Mouse (Mus musculus) fat pad, adult 2 months (tissue): ENCODE measurements around the gene Plekha4.
"Not testable (repeated sequence)": the region's sequence is repeated elsewhere in the genome, so short reads cannot be mapped to it uniquely, and the experiment has no call there.

ENCODE experiments used
- DNase-seq: peaks from one replicate; pipeline ENCODE4 v3.0.0-alpha.2; 2011; ENCODE audit warnings: low read depth, low spot score; ENCODE audit errors: extremely low read depth

The Plekha4 gene

DNA sequence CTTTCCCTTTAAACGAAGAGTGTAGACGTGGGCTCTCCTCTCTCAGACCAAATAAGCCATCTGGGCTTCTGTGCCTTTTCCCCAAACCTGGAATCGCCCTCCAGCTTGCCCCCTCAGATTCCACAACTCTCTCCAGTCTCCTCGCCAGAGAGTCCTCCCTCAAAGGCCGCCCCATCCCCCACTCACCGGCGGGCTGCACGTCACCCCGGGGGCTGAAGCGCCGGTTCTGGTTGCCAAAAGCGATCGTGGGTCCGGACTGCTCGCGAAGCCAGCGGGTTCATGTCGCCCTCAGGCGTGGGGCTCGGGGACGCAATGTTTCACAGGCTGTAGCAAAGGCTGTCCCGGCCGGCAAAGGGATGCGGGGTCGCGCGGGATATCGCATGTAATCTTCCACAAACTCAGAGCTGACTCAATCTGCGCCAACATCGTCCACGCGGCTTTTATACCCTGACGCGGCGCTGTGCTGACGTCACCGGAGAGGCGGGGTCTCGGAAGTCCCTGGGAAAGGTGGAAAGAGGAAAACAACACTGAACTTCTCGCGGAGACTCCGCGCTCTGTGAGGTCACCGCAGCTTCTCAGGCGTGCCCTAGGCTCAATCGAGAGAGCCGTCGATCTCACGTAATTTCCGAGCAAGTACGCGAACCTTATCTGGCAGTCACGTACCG, at the start of gene Plekha4, which contains the start of gene Ppp1r15a:
Plekha4 (plus strand) TSS at position 522 of the 665 bp plus-strand sequence.
Ppp1r15a (minus strand) TSS at position 460 of the 665 bp plus-strand sequence.
- DNase-seq: no peak

DNA sequence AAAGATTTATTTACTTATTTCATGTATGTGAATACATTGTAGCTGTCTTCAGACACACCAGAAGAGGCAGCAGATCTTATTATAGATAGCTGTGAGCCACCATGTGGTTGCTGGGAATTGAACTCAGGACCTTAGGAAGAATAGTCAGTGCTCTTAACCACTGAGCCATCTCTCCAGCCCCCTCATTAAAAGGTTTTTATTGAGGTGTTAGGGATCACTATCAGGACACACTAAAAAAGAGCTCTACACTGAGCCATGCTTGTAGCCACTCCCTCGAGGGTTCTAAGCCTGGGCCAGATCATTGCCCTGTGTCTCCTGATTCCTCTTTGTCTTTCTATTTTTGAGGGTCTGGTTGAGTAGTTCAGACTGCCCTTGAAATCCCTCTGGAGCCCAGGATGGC, 49.7 kb upstream of the Plekha4 start:
- DNase-seq: no peak

DNA sequence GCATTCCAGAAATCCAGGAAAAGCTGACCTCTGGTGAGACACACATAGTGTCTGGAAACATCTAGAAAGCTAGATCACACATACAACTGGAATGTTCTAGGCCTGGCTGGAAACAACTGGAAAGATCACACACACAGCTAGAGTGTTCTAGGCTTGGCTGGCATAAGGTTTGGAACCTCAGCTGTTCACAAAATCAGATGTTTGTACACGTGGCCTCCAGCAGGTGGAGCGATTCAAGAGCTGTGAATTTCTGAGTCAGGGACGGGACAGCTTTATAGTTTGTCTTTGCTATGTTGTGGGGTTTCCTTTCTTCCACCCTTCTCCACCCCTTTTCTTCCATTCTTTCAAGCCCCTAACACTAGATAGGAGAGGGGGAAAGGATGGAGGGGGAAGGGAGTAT, 49.1 kb upstream of the Plekha4 start:
- no peak for DNase-seq

DNA sequence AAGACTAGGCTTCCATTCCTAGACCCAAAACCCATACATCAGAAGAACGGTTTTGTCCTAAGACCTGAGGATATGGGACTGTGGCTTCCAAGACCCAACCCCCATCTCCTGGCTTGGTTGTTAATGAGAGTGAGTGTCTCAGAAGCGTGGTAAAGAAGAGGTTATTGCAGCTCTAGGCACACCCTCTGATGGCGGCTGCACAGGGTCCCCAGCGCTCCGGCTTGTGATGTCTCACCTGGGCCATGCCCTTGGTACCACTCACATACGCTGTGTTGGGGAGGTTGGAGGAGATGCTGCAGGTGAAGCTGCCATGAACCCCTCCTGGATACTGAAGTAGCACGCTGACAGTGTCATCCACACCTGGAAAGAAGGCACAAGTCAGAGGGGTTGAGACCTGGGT, 47.4 kb upstream of the Plekha4 start:
- DNase-seq: no peak

DNA sequence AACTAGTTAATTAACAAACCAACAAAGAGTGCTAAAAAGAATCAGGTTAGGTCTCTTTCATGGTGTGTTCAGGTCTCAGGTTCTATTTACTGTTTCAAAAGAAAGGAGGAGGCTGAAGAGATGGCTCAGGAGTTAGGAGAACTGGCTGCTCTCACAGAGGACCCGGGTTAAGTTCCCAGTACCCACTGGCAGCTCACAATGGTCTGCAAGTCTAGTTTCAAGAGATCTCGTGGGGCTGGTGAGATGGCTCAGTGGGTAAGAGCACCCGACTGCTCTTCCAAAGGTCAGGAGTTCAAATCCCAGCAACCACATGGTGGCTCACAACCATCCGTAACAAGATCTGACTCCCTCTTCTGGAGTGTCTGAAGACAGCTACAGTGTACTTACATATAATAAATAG, 45.8 kb upstream of the Plekha4 start:
- not testable (repeated sequence) for DNase-seq

DNA sequence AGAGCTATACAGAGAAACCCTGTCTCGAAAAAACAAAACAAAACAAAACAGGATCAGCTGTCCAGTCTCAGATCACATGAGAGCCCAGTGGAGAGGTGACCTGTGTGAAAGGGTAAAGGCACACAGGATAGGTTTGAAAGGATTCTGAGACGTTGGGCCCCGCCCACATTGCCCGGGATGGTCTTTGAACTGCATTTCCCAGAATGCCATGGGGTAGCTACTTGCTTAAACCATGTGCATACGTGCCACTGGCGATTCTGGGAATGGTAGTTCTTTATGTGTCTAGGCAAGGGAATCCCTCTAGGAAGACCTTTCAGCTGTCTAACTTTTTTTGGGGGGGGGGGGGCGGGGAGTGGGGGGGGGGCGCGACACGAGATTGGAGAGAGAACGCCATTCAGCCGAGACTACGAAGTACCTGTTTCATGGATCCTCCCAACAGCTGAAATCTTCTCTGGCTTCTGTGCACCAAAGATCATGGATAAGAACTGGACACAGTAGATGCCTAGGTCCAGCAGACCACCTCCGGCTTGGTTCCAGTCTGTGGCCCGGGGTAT, 44.7 kb upstream of the Plekha4 start, which contains the start of gene Tulp2:
Tulp2 (plus strand) TSS at position 504 of the 554 bp plus-strand sequence.
- DNase-seq: no peak

DNA sequence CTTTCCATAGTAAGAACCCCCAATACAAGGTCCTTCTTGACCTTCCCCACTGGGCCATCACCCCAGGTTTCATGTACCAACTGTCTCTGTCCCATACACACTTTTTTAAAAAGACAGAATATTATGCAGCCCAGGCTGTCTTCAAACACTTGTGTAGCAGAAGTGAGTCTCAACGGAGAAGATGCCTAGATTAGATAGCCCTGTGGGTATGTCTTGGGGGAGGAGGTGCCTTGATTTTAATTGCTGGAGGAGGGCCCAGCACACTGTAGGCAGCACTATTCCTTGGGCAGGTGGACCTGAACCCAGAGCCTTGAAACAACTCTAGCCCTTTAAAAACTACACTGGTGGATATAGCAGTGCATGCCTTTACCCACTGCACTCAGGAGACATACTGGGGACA, 44.0 kb upstream of the Plekha4 start:
- no peak for DNase-seq

DNA sequence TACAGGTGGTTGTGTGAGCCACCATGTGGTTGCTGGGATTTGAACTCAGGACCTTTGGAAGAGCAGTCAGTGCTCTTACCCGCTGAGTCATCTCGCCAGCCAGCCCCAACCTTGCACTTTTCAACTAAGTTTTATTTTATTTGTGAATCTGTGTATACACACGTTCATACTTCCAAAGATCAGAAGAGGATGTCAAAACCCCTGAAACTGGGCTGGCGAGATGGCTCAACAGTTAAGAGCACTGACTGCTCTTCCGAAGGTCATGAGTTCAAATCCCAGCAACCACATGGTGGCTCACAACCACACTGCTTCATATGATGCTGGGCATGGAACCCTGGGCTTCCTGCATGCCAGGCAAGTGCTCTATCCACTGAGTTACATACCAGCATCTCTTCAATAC, 41.1 kb upstream of the Plekha4 start:
- not testable (repeated sequence) for DNase-seq

DNA sequence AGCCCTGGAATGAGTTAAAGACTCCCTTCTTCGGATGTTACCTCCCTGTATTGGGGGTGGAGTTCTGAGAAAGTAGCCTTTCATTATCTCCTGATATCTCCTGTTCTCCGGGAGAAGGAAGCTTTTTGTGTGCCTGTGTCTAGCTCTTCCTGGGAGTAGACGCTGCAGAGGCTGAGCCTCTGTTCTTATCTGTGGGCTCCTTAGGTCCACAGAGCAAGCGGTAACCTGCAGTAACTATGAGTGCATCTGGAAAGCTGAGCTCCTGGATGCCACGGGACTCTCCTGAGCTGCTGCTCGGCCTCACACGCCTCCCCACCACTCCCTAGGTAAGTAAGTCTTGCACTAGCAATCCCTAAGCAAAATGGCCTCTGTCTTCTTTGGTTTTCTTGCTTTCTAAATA, 40.0 kb upstream of the Plekha4 start:
- DNase-seq: no peak

DNA sequence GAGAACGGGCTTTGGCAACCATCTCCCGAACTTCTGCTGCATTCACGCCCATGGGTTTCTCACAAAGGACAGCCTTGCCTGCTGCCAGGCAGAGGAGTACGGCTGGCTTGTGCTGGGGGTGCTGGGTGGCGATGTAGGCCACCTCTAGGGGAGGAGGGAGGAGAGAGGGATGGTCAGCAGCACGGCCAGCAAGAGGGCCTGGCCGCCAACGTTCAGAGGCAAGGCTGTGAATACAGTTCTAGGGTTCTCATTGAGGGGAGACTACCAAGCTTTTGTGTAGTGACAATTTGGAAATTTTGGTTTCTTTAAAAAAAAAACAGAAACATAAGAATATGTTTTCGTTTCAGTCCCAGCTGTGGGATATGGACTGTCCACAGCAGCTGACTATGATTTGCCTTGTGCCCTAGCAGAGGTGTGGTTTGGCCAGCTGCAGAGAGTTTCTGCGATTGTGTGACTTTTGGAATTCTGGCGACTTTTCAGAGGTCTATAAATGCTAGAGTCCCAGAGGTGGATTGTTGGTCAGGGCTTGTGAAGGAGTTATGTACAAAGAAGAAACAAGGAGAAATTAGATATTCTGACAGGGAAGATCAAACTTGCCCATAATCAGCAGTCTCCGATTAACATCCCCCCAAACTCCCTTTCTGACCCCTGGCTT, 39.2 kb upstream of the Plekha4 start, which contains the start of gene Gm45808:
Gm45808 (minus strand) TSS at position 51 of the 655 bp plus-strand sequence.
- DNase-seq: no peak

DNA sequence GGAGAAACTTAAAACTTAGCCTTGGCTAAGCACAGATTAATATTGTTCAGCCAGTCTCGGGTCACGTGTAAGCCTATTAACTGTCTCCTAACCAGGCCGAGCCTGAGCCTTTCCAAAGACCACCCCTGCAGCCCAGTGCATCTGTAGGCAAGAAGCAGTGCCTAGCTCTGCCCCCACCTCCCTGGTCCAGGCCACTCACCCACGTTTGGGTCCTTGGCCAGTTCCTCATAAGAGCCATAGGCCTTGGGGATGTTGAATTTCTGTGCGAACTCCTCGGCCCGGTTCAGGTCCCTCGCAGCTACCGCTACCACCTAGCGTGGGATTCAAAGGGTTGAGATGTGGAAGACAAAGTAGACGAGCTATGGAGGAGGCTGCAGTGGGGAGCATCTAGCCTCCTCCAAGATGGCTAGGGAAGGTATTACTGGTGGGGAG, 38.3 kb upstream of the Plekha4 start:
- no peak for DNase-seq

DNA sequence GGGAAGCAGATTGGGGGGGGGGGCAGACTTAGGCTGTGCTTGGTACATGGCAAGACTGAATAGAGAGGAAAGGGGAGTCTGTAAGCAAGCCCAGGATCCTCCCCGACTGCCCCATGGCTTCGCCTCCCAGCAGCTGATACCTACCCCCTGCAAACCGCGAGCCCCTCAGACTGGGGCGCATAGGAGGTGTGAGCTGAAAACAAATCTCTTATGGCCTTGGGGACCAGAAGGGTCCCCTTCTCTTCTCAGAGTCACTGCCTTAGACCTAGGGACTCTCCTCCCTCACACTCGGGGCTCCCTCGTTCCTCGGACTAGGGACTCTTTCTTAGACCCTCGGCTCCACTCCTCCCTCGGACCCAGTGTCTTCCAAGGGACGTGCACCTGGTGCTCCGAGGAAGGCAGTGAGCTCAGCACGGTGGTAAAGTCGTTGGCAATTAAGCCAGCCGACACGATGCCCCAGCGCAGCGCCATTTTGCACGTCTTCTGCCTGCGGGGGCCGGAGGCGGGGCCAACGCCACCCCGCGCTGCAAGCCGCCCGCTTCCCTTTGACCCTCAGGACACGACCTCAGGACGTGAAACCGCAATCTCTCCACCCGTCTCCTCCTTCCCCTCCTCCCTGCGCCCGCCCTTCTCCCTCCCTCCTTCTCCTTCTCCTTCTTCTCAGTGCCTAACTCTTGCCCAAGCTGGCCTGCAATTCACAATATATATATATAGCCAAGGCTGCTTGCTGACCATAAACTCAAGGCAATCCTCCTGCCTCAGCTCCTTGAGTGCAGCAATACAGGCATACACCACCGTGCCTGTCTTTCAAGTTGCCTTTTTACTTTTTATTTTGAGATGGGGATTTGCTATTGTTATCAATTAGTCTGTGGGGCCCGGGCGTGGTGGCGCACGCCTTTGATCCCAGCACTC, 37.6 kb upstream of the Plekha4 start, which contains the start of gene Dhdh:
Dhdh (minus strand) TSS at position 513 of the 912 bp plus-strand sequence.
- DNase-seq: no peak

DNA sequence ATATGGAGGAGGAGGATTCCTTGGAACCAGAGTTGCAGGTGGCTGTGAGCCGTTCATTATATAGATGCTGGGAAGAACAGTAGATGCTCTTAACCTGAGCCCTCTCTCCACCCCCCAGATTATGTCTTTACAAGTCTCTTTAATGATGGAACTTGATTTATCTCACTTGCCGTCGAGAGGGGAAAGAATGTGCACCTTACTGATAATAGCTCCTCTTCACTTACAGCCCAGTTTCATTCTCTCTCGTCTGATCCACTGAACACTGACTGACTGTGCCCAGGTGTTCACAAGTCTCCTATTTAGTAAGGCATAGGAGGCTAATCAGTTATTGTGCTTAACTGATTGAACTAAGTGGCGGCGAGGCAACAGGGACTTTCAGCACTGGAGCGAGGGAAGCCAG, 36.6 kb upstream of the Plekha4 start:
- no peak for DNase-seq

DNA sequence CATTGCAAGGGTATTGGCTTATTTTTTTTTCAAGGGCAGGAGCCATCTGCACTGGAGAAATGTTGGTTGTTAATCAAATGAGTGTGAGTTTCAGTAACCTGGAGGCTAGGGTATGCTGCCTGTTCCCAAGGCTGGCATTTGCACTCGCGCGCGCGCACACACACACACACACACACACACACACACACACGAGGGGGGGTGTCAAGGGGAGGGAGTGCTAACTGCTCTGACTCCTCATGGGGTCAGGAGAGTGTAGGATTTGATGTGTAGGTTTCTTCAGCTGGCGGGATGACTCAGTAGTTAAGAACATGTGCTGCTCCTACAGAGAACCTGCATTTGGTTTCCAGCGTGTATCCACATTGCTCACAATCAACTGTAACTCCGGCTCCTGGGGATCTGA, 35.3 kb upstream of the Plekha4 start:
- DNase-seq: no peak

DNA sequence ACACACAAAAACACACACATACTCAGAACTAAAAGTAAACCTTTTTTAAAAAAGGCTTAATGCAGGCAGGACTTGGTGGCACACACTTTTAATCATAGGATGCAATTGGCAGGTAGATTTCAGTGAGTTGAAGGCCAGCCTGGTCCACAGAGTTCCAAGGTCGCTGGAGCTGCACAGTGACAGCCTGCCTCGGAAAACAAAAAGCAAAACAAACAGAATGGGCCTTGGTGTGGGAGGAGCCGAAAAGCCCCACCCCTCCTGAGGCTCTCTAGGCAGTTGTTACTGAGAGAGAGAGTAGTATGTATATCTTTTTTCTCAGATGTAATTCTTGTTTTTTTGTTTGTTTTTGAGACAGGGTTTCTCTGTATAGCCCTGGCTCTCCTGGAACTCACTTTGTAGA, 34.9 kb upstream of the Plekha4 start:
- DNase-seq: no peak

DNA sequence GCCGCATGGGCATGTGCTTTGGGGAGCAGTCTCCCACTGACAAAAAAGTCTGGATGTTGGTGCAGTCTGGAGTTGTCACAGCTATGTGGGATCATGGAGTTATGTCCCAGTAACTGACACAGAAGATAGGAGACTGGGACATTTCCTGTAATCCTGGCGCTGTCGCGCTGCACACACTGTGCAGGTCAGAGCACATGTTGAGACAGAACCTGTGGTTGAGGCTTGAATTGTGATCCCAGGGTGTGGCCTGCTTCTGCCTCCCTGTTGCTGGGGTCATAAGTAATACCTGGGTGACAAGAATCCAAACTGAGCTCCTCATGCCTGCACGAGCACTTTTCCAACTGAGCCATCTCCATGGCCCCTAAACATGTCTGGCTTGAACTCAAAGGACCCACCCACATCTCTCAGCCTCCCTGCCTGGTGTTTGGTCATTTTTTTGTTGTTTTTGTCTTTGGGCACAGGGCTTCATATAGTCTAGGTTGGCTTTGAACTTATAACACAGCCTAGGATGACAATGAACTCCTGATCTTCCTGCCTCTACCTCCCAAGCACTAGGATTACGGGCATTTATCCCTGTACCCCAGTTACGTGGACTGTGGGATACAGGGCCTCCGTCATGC, 33.8 kb upstream of the Plekha4 start:
- DNase-seq: no peak

DNA sequence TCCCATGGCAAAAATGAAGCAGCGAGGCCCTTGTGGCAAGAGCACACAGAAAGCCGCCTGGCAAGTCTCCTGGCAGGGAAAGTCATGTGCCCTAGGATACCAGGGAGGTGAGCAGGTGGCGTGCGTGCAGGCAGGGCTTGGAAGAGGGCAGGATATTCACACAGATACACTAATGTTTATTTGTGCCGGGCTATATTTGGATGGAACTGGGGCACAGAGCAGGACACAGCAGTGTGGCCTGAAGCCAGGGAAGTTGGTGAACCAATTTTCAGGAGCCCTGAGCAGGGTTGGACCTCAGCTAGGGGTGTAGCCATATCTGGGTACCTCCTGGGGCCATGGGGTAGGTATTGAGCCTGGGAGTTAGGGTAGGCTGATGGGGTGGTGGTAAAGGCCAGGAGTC, 33.2 kb upstream of the Plekha4 start:
- DNase-seq: no peak

DNA sequence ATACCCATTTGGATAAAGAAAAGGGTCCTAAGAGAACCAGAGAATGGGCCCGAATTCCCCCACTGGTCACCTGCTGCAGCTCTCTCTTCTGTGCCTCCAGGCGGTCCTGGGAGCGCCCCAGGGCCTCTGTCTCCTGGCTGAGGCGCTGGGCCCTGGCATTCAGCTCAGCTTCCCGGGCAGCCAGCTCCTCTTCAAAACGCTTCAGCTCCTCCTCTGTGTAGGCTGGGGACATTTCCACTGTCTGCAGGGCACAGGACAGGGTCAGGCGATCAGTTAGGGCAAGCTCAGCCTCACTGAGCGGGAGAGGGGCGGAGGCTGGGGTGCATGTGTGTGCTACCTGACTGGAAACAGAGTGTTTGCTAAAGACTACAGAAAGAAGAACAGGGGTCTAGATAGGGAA, 31.6 kb upstream of the Plekha4 start:
- DNase-seq: no peak

DNA sequence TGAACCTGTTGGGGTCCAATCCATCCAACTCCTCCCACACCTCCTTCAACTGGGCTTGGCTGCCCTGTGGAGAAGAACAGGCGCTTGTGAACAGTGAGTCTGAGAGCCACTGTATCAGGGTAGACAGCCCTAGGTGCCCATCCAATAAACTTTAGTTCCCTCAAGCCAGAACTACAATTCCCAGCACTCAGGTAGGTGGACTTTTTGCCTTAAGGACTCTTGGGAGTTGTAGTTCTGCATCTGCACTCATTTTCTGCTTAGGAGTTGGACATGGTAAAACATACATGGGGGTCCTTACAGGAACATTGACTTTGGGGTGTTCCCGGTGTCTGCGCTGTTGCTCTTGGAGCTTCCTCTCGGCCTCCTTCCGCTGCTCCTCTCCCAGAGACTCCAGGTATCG, 27.7 kb upstream of the Plekha4 start:
- DNase-seq: no peak

DNA sequence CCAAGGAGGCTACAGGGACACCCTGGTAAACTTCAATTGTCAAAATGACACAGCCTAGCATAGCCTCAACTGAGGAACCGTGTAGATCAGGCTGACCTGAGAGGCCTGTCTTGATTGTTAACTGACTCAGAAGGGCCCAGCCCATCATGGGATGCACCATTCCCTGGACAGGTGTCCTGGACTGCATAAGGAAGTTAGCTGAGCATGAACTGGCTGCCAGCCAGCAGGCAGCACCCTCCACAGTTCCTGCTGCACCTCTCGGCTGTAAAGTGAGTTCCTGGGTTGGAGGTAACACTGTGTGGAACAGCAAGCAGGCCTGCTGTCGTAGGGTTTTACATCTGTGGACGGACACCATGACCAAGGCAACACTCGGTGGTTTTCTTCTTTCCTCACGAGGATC, 18.5 kb upstream of the Plekha4 start:
- no peak for DNase-seq

DNA sequence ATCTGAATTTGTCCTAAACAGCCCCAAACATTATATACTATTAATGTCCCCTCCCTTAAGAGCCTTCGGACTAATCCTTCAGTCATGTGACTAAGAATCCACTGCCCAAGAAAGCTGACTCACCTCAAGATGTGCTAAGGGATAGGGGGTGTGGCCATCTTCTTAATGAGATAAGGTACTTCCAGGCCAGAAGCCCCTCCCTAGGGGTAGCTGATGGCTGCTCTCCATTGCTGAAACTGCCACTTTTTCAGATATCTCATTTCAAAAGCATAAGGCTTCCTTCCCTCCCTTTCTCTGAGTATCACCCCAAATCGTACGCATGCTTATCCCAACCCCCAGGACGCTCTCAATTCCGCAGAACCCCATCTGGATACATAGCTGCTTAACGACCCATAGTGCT, 17.6 kb upstream of the Plekha4 start:
- no peak for DNase-seq
